Mouse (Mus musculus): ENCODE data around the gene Plgrkt.

Plgrkt gene

GRCm38 (mm10) chr19:29379839-29380603 is 12.8 kb upstream of the Plgrkt start:
- DNase-seq = no peak

DNA sequence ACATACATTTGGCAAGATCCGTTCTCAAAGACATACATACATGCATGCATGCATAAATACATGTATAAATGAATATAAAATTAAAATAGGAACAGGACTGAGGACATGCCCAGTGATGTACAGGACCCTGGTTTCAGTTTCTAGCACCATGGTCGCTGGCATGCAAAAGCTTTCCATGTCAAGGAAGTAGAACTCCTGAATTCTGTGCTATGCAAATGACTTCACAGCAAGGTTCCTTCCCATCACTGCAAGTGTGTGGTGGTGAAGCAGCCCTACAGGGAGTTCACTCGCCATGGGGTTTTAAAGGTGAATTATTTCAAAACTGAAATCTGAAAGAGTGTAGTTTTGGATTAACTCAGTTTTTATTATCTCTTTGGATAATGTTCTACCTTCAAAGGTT is 9.2 kb upstream of the Plgrkt start:
- no peak for DNase-seq

DNA sequence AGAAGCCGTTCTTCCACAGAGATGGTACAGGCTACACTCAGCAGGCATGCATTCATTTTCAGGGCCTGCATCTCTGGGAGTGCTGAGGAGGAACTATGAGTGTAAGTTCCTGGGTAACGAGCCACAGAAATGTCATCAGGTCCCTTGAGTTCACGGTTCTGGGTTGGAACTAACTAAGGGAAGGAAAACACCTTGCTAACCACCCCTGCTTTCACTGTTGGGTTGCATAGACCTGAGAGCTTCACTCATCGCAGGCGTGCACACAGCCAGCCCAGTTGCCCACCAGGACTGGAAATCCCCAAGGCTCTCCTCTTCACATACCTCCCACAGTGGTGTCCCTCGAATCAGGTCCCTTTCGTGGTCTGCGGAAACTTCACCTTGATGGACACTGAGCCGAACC is 7.8 kb upstream of the Plgrkt start:
- no peak for DNase-seq

GRCm38 (mm10) chr19:29373438-29373837 is 6.2 kb upstream of the Plgrkt start:
- DNase-seq = no peak

DNA sequence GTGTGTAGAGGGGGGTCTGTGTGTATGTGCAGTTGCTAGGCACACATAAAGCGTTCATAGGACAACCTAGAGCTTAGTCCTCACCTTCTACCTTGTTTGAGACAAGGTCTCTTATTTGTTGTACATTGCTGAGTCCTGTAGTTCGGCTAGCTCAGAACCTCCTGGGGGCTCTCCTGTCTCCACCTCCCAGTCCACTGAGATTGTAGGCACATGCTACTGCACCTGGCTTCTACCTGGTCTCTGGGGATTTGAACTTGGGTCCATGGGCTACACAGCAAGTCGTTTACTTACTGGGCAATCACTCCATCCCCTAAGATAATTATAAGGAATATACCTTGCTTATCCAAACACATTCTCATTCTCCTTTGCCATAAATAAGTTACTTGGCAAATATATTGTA is 5.4 kb upstream of the Plgrkt start:
- DNase-seq = no peak

GRCm38 (mm10) chr19:29372138-29372537 is 4.9 kb upstream of the Plgrkt start:
- peak; percentile 34 for DNase-seq

DNA sequence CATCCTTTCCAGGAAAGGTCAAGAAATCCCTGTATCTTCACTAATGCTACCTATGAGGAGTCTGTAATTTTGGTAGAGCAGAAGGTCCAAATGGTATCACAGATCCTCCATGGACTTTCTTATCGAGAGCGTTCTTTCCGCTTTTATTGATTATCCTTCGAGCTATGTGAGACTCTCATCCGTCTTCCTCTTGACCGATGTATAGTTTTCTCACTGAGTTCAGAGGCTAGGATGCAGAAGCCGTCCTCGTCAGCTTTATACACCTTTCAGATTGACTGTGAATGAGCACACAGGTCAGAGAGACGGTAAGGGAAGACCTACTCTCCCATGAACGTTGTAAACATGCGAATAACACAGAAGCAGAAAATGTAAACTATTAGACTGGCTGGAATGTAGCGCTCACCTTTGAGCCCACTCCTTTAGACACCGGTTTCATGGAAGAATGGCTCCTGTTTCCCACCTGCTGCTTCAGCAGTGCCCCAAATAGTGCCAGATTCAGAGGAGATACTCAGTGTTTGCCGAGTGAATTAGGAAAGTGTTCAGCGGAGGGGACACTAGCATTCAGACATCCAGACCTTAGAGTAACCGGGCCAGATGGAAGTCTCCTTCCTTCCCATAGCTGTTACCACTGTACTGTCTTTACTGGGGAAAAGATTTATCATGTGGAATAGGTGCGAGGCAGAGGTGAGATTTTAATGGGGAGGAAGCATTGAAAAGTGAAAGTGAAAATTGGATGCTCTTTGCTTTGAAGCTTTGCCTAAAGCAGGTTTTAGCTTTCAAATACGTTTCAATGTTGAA is 4.3 kb upstream of the Plgrkt start:
- no peak for DNase-seq

DNA sequence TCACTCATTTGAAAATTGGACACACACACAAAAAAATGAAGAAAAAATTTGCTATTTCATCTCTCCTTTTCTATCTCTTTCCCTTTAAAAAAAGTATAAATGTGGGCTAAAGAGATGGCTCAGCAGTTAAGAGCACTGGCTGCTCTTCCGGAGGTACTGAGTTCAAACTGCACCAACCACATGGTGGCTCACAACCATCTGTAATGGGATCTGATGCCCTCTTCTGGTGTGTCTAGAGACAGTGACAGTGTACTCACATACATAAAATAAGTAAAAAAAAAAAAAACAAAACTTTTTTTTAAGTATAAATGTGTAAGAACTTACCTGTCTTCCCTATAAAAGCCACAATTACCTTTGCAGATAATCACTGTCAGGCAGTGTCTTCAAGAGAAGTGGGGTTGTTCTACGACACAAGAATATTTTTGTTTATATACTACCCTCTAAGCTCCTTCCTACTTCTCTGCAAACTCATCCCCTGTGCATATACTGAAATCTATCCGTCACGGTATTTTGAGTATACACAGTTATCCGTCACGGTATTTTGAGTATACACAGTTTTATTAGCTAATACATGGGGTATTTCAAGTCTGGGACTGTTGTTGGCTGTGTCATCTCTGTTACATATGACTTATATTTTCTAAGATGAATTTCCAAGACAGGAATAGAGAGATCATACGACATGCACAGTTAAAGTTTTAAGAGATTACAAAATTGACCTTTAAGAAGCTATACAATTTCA is 3.5 kb upstream of the Plgrkt start:
- DNase-seq = no peak

GRCm38 (mm10) chr19:29370112-29370511 is 2.9 kb upstream of the Plgrkt start:
- DNase-seq = no peak

DNA sequence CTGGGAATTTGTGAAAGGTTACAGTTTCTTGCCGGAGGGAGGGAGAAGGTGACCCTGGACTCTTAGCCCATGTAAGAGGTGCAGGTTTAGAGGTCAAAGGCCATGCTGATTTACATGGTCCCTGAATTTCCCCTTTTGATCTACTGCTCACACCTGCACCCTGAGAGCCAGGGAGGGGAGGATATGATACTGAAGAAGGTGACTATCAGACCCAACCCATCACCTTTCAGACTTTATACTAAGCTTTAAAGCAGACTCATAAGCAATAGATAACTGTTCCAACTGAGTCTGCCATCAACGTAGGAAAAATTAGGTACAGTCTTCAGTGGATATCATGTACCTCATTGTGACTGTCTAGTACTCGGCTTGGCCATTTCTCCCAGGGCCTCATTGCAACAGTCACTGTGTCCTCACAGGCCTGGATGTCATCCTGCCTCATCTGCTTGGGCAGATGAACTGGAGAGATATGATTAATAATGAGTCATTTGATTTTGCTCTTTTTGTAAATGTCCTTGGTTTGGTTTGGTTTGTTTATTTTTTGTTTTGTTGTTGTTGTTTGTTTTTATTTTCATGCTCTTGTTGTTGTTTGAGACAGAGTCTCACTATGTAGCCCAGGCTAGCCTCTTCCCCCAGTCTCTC is 1.6 kb upstream of the Plgrkt start:
- no peak for DNase-seq

DNA sequence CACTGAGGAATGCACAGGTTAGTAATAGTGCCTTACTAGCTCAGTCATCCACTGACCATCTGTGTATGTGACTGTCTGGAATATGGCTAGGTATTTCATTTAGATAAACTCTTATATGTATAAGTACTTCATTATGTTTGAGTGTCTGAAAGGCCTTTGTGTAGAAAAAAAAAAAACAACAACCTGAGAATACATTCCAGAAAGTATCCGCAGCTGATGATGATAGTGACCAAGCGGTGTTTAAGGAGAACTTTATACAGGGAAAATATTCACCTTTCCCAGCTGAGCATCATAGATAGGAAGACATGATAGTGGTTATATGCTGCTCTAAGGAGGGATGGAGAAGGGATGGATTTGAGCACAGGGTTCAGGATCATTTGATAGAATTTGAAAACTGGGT is 851 bp upstream of the Plgrkt start:
- no peak for DNase-seq

DNA sequence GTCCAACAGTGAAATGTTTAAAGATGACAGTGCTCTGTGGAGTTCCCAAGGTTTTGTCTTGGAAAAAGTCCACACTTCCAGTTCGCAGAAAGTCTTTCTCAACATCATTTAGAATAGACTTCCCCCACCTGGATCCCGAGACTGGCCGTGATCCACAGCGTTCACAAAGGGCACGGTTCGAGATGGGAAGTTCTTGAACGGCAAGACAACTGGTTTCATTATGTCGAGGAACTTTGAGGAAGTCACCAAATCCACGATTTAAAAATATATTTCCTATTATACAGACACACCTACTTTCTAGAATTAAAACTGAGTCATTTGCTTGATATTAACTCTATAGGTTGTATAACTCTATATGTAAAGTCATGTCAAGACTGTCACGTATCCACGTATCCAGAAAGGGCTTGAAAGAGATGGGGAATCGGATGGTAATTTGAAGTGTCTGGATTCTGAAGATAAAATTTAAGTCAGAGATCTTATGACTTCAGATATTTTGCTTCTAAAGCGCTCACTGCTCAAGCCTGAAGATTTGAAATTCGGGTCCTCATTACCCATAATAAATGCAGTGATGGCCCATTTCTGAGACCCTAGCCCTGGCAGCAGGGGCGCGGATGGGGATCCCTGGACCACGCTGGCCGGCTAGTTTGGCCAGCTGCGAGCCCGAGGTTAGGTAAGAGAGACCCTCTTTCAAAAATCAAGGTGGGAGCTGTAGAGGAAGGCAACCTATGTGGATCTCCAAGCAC is 793 bp downstream of the Plgrkt start:
- DNase-seq = no peak

DNA sequence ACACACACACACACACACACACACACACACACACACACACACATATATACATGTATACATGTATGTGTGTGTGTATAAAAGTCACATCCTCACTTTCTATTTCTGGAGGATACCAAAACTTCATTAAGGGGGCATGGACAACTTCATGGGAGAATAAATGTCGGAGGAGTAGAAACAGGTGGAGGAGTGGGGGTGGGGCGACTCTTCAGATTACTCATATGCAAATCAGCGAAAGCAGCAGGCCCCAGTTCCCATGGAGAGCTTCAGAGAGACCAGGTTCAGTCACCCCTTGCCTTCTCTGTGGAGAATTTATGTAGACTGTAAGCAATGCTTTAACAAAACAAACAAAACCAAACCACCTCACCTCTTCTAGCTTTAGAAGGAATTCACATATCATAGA is 2.1 kb downstream of the Plgrkt start:
- DNase-seq = no peak

DNA sequence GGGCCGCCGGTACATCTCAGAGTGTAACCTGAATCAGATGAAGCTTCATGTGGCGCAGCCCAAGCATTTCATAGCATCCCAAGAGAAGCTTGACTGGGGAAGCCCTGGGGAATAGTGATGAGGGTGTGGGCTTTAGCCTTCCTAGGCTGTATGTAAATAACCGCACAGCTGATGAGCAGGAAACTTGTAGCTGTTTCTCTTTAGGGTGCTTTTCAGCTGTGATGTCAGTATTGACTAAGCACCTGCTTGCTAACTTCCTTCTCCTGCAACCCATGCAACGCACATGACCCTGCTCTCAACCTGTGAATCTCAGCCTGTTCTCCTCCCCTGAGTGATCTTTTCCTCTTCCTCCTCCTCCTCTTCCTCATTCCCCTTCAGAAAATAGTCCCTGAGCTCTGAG is 3.1 kb downstream of the Plgrkt start:
- no peak for DNase-seq

GRCm38 (mm10) chr19:29363557-29363956 is 3.6 kb downstream of the Plgrkt start:
- no peak for DNase-seq

GRCm38 (mm10) chr19:29362173-29362930 is 4.8 kb downstream of the Plgrkt start:
- no peak for DNase-seq

- DNase-seq = peak; percentile 89
Observed at GRCm38 (mm10) chr19:29361468-29362130, 5.6 kb downstream of the Plgrkt start.

DNA sequence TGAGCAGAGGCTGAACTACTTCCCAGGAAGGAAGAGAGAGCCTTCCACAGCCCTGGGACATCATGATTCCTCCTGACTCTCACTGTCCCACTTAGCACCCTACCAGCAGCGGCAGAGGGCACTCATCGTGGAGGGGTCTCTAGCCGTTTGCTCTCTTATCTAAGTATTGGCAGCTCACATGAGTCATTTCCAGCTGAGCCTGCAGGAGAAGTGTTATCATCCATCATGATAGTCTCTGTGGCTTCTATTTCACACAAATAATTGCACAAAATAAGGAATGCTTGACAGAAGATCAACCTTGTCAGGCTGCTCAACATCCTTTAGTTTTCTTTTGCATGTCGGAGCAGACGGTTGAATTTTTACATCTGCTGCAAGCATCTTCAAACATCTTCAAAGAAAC is 6.9 kb downstream of the Plgrkt start:
- DNase-seq = no peak

- no peak for DNase-seq
Observed at GRCm38 (mm10) chr19:29356281-29356680, 10.9 kb downstream of the Plgrkt start.

- DNase-seq = peak; percentile 96
Observed at GRCm38 (mm10) chr19:29354895-29355877, 12.0 kb downstream of the Plgrkt start.
